Mouse (Mus musculus) kidney, postnatal 25 days (tissue): ENCODE data around the gene Mef2d.

ENCODE experiments used
- DNase-seq, 2 experiments: peaks; one replicate each; pipeline ENCODE4 v3.0.0; 2021; ENCODE audit warnings: mixed read lengths in 2 of 2

Mef2d gene

DNA sequence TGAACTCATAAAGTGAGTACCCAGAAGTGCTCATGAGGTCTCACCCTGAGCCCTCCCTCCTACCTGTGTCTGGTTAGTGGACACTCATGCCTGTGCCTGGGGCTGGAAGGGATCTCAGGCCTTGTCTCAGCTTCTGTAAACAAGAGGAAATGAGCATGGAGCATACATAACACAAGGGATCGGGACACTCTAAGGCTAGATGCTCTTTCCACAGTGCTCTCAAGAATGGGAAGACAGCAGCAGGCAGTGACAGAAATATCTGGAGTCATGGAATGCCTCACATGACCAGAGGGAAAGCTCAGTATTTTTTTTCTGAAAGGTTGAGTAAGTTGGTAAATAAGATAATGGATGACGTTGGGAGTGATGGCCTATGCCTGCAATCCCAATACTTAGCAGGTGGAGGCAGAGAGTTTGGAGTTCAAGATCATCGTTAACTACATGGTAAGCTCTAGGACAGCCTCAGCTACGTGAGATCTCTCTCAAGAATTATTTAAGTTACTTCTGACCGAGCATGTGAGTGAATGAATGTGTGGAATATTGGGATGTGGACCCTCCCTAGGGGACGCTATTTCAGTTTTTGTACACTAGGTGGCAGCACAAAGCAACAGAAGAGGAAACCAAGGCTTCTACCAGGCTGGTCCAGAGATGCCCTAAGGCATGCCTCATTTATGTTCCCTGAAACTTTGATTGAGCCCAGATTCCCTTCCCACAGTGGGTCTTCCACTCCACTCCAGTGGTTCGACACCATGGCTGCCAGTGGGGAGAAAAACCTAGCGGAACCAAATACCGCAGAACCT lies 49.8 kb downstream of the Mef2d start:
- DNase-seq: peak; percentile 46 to 55

DNA sequence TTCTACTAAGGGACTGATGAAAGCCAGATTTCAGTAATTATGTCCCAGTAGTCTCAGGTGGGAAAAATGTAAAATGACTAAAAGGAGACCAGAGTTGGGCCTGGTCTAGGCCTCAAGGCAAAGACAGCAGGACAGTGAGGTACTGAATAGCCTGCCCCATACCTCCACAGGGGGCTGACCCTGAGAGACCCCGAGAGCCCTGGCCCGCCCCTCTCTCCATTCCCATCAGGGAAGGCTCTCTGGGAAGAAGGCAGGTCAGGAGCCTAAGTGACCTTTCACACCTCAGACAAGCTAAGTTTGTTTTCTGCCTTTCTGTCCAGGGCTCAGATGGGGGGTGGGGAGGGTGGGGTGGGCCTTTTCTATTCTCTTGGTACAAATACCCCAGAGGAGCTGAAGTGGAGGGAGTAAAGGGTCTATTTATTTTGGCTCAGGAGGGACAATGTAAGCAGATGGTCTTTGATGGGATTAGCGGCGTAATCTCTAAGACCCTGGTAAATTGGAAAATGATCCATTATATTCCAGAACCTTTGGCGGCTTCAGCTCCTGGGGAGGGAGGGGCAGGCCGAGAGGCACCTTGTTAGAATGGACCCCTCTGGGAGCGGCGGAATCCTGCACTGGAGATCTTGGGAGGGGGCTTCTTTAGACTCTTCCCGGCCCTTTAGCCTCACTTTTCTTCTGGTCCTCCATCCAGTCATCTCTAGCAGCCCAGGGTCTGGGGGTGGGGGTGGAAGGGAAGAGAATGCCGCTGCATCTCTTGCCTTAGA lies 55.8 kb downstream of the Mef2d start:
- DNase-seq: no peak

DNA sequence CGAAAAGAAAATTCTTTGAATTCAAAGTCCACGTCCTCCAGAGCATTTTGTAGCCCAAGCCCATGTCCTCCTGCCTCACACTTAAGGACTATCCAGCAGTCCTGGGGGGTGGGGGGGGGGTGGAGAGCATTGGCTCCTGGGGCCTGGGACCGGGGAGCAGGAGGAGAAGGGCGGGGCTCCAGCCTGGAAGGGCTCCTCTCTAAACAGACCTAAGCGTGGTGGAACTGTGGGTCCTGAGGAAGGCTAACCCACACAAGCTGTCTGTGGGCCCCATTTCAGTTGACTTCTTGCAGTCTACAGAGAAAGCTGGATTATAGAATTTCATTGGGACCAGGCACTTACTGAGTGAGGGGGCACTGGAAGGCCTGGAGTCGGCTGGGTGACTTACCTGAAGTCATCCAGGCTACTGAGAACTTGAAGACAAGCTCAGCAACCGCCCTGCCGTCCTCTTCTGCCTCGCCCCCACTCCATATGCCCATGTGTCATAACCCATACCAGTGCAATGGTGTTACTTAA lies 56.4 kb downstream of the Mef2d start:
- DNase-seq: no peak

DNA sequence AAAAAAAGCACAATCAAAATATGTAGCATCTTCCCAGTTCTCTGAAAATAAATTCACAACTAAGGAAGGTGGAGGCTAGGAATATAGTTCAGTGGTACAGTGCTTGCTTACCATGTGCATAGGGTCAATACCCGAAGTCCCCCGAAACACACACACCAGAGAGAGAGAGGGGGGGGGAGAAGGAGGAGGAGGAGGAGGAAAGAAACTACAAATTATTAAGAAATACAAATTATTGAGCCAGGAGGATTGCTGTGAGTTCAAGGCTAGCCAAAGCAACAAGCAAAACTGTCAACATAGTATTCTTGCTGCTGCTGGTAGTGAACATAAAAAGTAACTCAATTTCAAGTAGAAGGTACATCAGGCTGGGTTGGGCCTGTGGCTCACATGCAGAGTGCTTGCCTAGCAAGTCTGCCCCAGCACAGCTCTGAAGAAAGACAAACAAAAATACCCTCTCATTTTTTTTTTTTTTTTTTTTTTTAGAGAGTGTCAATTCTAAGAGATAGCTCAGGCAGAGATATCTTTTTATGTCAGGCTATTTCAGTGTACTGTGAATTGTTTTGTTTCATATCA lies 57.5 kb downstream of the Mef2d start:
- DNase-seq: no peak

- no peak for DNase-seq
Observed at GRCm38 (mm10) chr3:88200161-88200971, 58.2 kb downstream of the Mef2d start.

GRCm38 (mm10) chr3:88200972-88201330 lies 58.8 kb downstream of the Mef2d start:
- no peak for DNase-seq

DNA sequence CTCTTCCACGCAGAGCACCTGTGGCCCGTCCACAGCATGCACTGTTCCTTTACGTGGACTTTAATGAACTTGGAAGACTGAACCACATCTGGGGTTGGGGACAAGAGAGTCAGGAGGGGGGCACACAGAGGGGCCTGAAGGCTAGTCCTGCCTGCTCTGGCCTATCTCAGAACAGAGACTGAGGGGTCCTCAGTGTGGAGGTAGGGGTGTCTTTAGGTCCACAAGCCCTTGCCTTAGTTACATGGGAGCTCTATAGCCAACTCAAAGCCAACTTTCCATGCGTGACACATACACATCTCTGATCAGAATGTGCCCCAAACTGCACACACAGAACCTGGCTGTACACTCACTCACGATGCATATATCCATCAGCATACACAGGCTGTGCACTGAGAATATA lies 59.5 kb downstream of the Mef2d start:
- no peak for DNase-seq

- no peak for DNase-seq
Observed at GRCm38 (mm10) chr3:88202986-88203385, 60.8 kb downstream of the Mef2d start.

DNA sequence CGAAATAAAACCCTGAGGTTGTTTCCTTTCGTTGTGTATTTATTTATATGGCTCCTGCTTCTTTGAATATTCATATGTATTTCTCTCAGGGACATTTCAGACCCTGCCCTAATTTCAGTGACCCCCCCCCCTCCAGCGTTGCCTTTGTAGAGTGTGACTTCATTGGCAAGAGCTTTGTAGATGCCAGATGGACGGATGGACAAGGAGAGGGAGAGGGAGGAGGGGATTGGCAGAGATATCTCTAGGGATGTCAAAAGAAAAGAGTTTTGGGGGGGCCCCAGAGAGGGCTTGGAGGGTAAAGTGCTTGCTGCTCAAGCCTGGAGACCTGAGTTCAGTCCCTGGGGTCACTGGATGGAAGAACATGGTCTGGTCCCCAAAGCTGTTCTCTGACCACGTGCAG lies 61.3 kb downstream of the Mef2d start:
- DNase-seq: no peak

- DNase-seq: no peak
Observed at GRCm38 (mm10) chr3:88203999-88204700, 62.0 kb downstream of the Mef2d start.

GRCm38 (mm10) chr3:88204751-88205150 lies 62.6 kb downstream of the Mef2d start:
- no peak for DNase-seq

GRCm38 (mm10) chr3:88205176-88205562 lies 63.0 kb downstream of the Mef2d start:
- no peak for DNase-seq

DNA sequence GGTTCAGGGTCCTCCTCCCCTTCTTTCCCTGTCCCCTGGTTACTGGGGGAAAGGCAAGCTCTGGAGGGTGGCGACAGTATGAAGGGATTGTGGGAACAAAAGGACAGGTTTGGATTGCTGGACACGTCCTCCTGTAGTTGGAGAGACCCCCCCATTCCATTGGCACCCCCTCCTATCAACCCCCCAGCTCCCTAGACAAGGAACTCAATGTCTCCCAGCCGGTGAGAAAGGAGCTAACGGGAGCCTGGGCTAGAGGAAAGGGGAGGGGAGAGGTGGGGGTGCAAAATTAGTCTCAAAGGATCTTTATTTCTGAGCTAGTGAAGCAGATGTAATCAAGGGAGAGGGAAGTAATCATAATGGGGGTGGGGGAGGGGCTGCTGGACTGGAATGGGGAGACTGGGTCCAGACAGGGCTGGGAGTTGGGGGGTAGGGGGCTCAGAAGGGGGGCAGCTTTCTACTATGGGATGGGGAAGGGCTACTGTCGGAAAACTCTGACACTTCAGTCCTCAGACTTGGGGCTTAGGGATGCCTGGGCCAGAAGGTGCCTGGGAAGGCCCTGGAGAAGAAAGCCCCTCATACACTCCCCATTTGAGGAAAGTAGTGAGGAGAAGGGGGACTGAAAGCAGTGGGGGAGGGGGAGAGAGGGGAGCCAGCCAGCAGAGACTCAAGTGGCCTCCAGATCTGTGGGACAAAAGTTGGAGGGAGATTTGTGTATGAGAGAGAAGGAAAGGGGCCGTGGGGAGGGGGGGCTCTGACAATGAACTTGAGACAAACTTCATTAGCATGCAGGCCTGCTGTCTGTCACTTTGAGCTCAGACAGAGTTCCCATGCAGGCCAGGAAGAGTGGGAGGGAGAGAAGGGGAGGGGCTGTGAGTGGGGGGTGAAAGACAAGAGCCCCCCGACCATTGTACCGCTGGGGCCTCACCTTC lies 63.7 kb downstream of the Mef2d start:
- DNase-seq: no peak

GRCm38 (mm10) chr3:88206500-88206899 lies 64.3 kb downstream of the Mef2d start:
- DNase-seq: no peak

GRCm38 (mm10) chr3:88206901-88207371 lies 64.8 kb downstream of the Mef2d start:
- DNase-seq: no peak

- no peak for DNase-seq
Observed at GRCm38 (mm10) chr3:88207451-88208100, 65.4 kb downstream of the Mef2d start.

- no peak for DNase-seq
Observed at GRCm38 (mm10) chr3:88208226-88208720, 66.1 kb downstream of the Mef2d start.

DNA sequence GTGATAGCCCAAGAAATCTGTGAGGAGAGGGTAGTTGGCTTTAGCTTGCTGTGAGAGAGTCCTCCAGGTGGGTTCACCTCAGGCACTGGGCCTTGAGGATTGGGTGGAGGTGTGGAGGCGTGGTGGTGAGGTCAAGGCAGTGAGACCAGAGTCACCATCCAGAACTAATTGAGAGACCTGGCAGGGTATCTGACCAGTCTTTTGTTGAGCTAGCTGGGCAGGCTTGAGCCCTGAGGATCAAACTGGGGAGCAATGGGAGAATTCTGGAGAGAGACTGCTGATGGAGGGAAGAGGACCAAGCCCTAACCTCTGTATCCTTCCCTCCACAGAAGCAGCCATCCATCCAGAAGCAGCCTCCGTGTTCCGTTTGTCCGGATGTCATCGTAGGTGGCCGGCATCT lies 67.1 kb downstream of the Mef2d start:
- DNase-seq: no peak

GRCm38 (mm10) chr3:88210121-88210520 lies 67.9 kb downstream of the Mef2d start:
- no peak for DNase-seq

GRCm38 (mm10) chr3:88210918-88211317 lies 68.7 kb downstream of the Mef2d start:
- DNase-seq: no peak
